Mouse (Mus musculus) forebrain, postnatal 0 days (tissue): ENCODE measurements around the gene Fgf14. TPM values are rescaled to one million over a fixed set of nuclear protein-coding genes. Genes with fewer than 3 reads are reported as not detected.

ENCODE experiments used
- ATAC-seq: fragments of 200-750 bp; cut with Nextera tagmentation; 2 replicates; pipeline ENCODE4 v1.8.0; 2017; ENCODE audit warnings: mild to moderate bottlenecking, moderate library complexity
- DNase-seq: peaks from one replicate; pipeline ENCODE4 v3.0.0-alpha.2; 2015
- H3K27ac ChIP-seq: fragments of 300-500 bp; sonication (generic); 2 replicates; pipeline ENCODE4 v1.5.1; 2014; ENCODE audit warnings: low read depth, mild to moderate bottlenecking, antibody characterized with exemption, low read length, moderate library complexity, mixed read lengths
- H3K27me3 ChIP-seq: fragments of 300-500 bp; sonication (generic); 2 replicates; pipeline ENCODE4 v1.6.1; 2014; ENCODE audit warnings: mild to moderate bottlenecking, low read length, mixed read lengths; ENCODE audit not compliant: insufficient read depth
- H3K36me3 ChIP-seq: fragments of 300-500 bp; sonication (generic); 2 replicates; pipeline ENCODE4 v1.6.1; 2014; ENCODE audit warnings: mild to moderate bottlenecking, moderate library complexity; ENCODE audit not compliant: insufficient read depth
- H3K4me1 ChIP-seq: fragments of 300-500 bp; sonication (generic); 2 replicates; pipeline ENCODE4 v1.6.1; 2014; ENCODE audit warnings: antibody characterized with exemption; ENCODE audit not compliant: insufficient read depth
- H3K4me2 ChIP-seq: fragments of 300-500 bp; sonication (generic); 2 replicates; pipeline ENCODE4 v1.6.1; 2014; ENCODE audit warnings: low read depth, mild to moderate bottlenecking, moderate library complexity
- H3K4me3 ChIP-seq: fragments of 300-500 bp; sonication (generic); 2 replicates; pipeline ENCODE4 v1.5.1; 2014; ENCODE audit warnings: low read depth, low read length, mixed read lengths
- H3K9ac ChIP-seq: fragments of 300-500 bp; sonication (generic); 2 replicates; pipeline ENCODE4 v1.6.1; 2014; ENCODE audit warnings: mild to moderate bottlenecking
- H3K9me3 ChIP-seq: fragments of 300-500 bp; sonication (generic); 2 replicates; pipeline ENCODE4 v1.6.1; 2016; ENCODE audit warnings: low read length
- CTCF ChIP-seq: sonication (generic); IDR thresholded peaks from 2 replicates; pipeline ENCODE4 v1.5.1; 2016; ENCODE audit warnings: antibody characterized with exemption, control low read depth, low read depth
- WGBS: fragments of 180-500 bp; shearing (Covaris S2); extraction: QIAGEN DNeasy Blood & Tissue Kit; methylation state at CpG from one replicate; pipeline ENCODE4 v1.1.7; 2014; 5-methylcytosine and 5-hydroxymethylcytosine counted together
- polyA plus RNA-seq: library from polyadenylated mRNA; unstranded; fragments of >200 nt; fragmentation: Nextera tagmentation; extraction: Ambion mirVana; gene quantifications from 2 replicates; pipeline ENCODE4 v1.2.1, GENCODE M21; 2015
- total RNA-seq: library from RNA; depleted of rRNA; stranded (reverse); fragments of >200 nt; gene quantifications from 2 replicates; pipeline ENCODE4 v1.2.3, GENCODE M21; 2014

Fgf14 gene
- total and polyA plus RNA-seq, 2 experiments from 2014 or later = 32.4 to 46.8 TPM

- H3K9me3 ChIP-seq = no peaks in the 10 kb centered on the region
- H3K4me2 ChIP-seq = no peak overlapping the region
- H3K9ac ChIP-seq = no peak overlapping the region
- DNase-seq = no peak
- no peaks in the 10 kb centered on the region for H3K27me3 ChIP-seq
- no peaks in the 10 kb centered on the region for H3K4me1 ChIP-seq
- 93% methylated on average over 1 of the region's 1 CpGs for WGBS
- no peaks in the 10 kb centered on the region for H3K36me3 ChIP-seq
- no peak overlapping the region for H3K4me3 ChIP-seq
- TF ChIP-seq CTCF = no peak
- H3K27ac ChIP-seq = no peak overlapping the region
- ATAC-seq = no peak
Measured at GRCm38 (mm10) chr14:124027886-124028670, 648.8 kb downstream of the Fgf14 start.

GRCm38 (mm10) chr14:123990591-123991195 is 686.2 kb downstream of the Fgf14 start:
- no peaks in the 10 kb centered on the region for H3K27me3 ChIP-seq
- H3K36me3 ChIP-seq = no peaks in the 10 kb centered on the region
- DNase-seq = peak; percentile 39
- no peaks in the 10 kb centered on the region for H3K4me1 ChIP-seq
- no peak overlapping the region for H3K27ac ChIP-seq
- TF ChIP-seq CTCF = no peak
- H3K9me3 ChIP-seq = no peaks in the 10 kb centered on the region
- WGBS = 74% methylated on average over 2 of the region's 2 CpGs
- H3K4me2 ChIP-seq = no peak overlapping the region
- no peak overlapping the region for H3K4me3 ChIP-seq
- H3K9ac ChIP-seq = no peak overlapping the region
- ATAC-seq = peak; percentile 94

GRCm38 (mm10) chr14:123967996-123968395 is 708.9 kb downstream of the Fgf14 start:
- no peaks in the 10 kb centered on the region for H3K36me3 ChIP-seq
- ATAC-seq (no peak), DNase-seq (no peak)
- 76% methylated on average over 6 of the region's 6 CpGs for WGBS
- no peaks in the 10 kb centered on the region for H3K9me3 ChIP-seq
- no peak for TF ChIP-seq CTCF
- no peak overlapping the region for H3K27ac ChIP-seq
- H3K27me3 ChIP-seq = no peaks in the 10 kb centered on the region
- H3K4me1 ChIP-seq = no peaks in the 10 kb centered on the region
- H3K4me2 ChIP-seq = no peak overlapping the region
- no peak overlapping the region for H3K9ac ChIP-seq
- no peak overlapping the region for H3K4me3 ChIP-seq

GRCm38 (mm10) chr14:123966531-123966930 is 710.4 kb downstream of the Fgf14 start:
- Histone ChIP-seq H3K9ac (no peak overlapping the region), H3K27ac (no peak overlapping the region), H3K9me3 (no peaks in the 10 kb centered on the region), H3K4me1 (no peaks in the 10 kb centered on the region), H3K4me2 (no peak overlapping the region), H3K27me3 (no peaks in the 10 kb centered on the region), H3K4me3 (no peak overlapping the region), H3K36me3 (no peaks in the 10 kb centered on the region)
- DNase-seq (no peak), ATAC-seq (no peak)
- 49% methylated on average over 2 of the region's 2 CpGs for WGBS
- no peak for TF ChIP-seq CTCF
